Mouse (Mus musculus) liver, embryonic 14.5 days (tissue): Measurements from ENCODE around the gene Trem3. TPM values are rescaled to one million over a fixed set of nuclear protein-coding genes. Genes with fewer than 3 reads are reported as not detected.

Source experiments
- ATAC-seq: fragments of 200-750 bp; cut with Nextera tagmentation; 2 replicates; pipeline ENCODE4 v1.8.0; 2017; ENCODE audit warnings: moderate number of reproducible peaks, mild to moderate bottlenecking, moderate library complexity; ENCODE audit not compliant: insufficient read depth
- DNase-seq, 3 experiments: peaks; one replicate each; pipeline ENCODE4 v3.0.0-alpha.2; 2012 to 2013; ENCODE audit warnings: low read depth in 3 of 3, low spot score in 3 of 3
- H3K27ac ChIP-seq: fragments of 300-500 bp; sonication (generic); 2 replicates; pipeline ENCODE4 v1.5.1; 2014; ENCODE audit warnings: moderate library complexity, mild to moderate bottlenecking, control low read depth, inconsistent platforms
- H3K27me3 ChIP-seq: fragments of 300-500 bp; sonication (generic); 2 replicates; pipeline ENCODE4 v1.6.1; 2014; ENCODE audit warnings: mild to moderate bottlenecking, low read length, moderate library complexity; ENCODE audit not compliant: control insufficient read depth, insufficient read depth
- H3K36me3 ChIP-seq: fragments of 300-500 bp; sonication (generic); replicated peaks from 2 replicates; pipeline ENCODE4 v1.6.1; 2014; ENCODE audit warnings: low read depth; ENCODE audit not compliant: control insufficient read depth, insufficient read depth
- H3K4me1 ChIP-seq, 2 experiments: fragments of 200-500 bp in 1 of 2; fragments of 300-500 bp in 1 of 2; sonication (generic) in 1 of 2; replicated peaks; 2 replicates each; pipeline ENCODE4 v1.6.1; 2012 to 2014; ENCODE audit warnings: antibody characterized with exemption in 1 of 2, inconsistent platforms in 1 of 2, low read length in 1 of 2; ENCODE audit not compliant: control insufficient read depth in 2 of 2, insufficient read depth in 2 of 2
- H3K4me2 ChIP-seq: fragments of 300-500 bp; sonication (generic); 2 replicates; pipeline ENCODE4 v1.6.1; 2014; ENCODE audit warnings: low read depth, mild to moderate bottlenecking, control low read depth, moderate library complexity
- H3K4me3 ChIP-seq, 2 experiments: fragments of 200-500 bp in 1 of 2; fragments of 300-500 bp in 1 of 2; sonication (generic) in 1 of 2; 2 replicates each; pipeline ENCODE4 v1.5.1; 2012 to 2014; ENCODE audit warnings: low read depth in 2 of 2, low read length in 2 of 2, mild to moderate bottlenecking in 2 of 2, control low read depth in 1 of 2, inconsistent platforms in 1 of 2, moderate library complexity in 1 of 2; ENCODE audit not compliant: insufficient read depth in 1 of 2
- H3K9ac ChIP-seq: fragments of 300-500 bp; sonication (generic); replicated peaks from 2 replicates; pipeline ENCODE4 v1.6.1; 2014; ENCODE audit warnings: mild to moderate bottlenecking, control low read depth, moderate library complexity
- H3K9me3 ChIP-seq: fragments of 300-500 bp; sonication (generic); 2 replicates; pipeline ENCODE4 v1.6.1; 2016; ENCODE audit warnings: low read length, mixed read lengths; ENCODE audit not compliant: control insufficient read depth
- CTCF ChIP-seq: IDR thresholded peaks from 2 replicates; pipeline ENCODE4 v1.5.1; 2016; ENCODE audit warnings: antibody characterized with exemption, low read depth, control low read depth
- EP300 ChIP-seq: IDR thresholded peaks from 2 replicates; pipeline ENCODE4 v1.6.1; 2016; ENCODE audit warnings: antibody characterized with exemption, low read depth
- WGBS: fragments of 180-500 bp; shearing (Covaris S2); extraction: QIAGEN DNeasy Blood & Tissue Kit; methylation state at CpG from one replicate; pipeline ENCODE4 v1.1.7; 2014; ENCODE audit not compliant: insufficient replicate concordance; 5-methylcytosine and 5-hydroxymethylcytosine counted together
- polyA plus RNA-seq, 2 experiments: library from polyadenylated mRNA; depleted of rRNA in 1 of 2; stranded (reverse) in 1 of 2; unstranded in 1 of 2; fragments of >200 nt; fragmentation: Nextera tagmentation in 1 of 2; extraction: Ambion mirVana in 1 of 2; gene quantifications; 2 replicates each; pipeline versions ENCODE4 v1.2.1 to v1.2.3; 2012 to 2014

Trem3 gene
- polyA plus RNA-seq, 2 experiments = 1.6 to 4.1 TPM

DNA sequence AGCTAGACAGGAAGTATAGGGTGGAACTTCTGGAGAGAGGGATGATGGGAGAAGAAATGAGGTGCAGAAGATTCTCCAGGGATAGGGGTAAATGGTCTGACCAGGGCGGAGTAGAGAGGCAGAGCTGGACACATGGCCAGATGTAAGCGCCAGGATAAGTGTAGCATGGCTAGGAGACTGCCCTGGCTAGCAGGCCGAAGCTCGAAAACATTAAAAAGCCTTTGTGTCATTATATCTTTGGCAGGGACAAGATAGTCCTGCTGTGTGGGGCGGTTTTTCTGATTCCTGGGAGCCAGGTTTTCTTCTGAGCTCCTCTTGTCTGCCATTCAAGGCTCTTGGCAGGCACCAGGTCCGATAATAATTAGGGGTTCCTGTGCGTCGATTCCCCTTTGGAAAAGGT, 10.0 kb upstream of the Trem3 start:
- Histone ChIP-seq H3K4me1 (no peaks in the 10 kb centered on the region), H3K4me2 (no peak overlapping the region), H3K36me3 (no peaks in the 10 kb centered on the region), H3K27ac (no peak overlapping the region), H3K9me3 (no peaks in the 10 kb centered on the region), H3K9ac (no peak overlapping the region), H3K27me3 (no peaks in the 10 kb centered on the region), H3K4me3 (no peak overlapping the region)
- ATAC-seq (no peak), DNase-seq (no peak)
- WGBS = 72% methylated on average over 8 of the region's 8 CpGs
- TF ChIP-seq EP300 (no peak), CTCF (no peak)

DNA sequence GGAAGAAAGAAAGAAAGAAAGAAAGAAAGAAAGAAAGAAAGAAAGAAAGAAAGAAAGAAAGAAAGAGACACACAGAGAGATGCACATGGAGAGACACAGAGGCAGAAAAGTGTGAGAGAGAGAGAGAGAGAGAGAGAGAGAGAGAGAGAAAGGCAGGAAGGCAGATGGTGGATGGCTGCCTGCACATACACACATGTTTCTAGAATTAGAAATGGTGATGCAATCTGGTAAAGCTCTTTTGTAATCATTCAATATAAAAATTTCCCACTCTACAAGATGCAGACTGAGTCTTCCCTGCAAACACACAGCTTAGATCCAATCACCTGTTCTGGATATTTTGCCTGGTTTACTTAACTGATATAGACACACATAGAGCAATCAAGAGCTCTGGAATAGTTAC, 1.5 kb downstream of the Trem3 start:
- Histone ChIP-seq H3K36me3 (no peaks in the 10 kb centered on the region), H3K4me2 (no peak overlapping the region), H3K9me3 (no peaks in the 10 kb centered on the region), H3K9ac (no peak overlapping the region), H3K4me1 (no peaks in the 10 kb centered on the region), H3K27ac (no peak overlapping the region), H3K27me3 (no peaks in the 10 kb centered on the region), H3K4me3 (no peak overlapping the region)
- ATAC-seq (no peak), DNase-seq (no peak)
- TF ChIP-seq EP300 (no peak), CTCF (no peak)

DNA sequence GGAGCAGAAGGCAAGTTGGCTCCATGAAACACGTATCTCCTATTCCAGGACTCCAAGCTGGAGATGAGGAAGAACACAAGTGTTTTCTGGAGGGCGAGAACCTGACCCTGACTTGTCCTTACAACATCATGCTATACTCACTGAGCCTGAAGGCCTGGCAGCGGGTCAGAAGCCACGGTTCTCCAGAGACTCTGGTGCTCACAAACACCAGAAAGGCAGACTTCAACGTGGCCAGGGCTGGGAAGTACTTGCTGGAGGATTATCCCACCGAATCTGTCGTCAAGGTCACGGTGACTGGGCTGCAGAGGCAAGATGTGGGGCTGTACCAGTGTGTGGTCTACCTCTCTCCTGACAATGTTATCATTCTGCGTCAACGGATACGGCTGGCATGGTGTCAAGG, 1.9 kb downstream of the Trem3 start:
- no peak overlapping the region for H3K4me2 ChIP-seq
- TF ChIP-seq EP300 (no peak), CTCF (no peak)
- no peaks in the 10 kb centered on the region for H3K4me1 ChIP-seq
- no peak overlapping the region for H3K4me3 ChIP-seq
- no peak for ATAC-seq
- WGBS = 71% methylated on average over 11 of the region's 11 CpGs
- no peak overlapping the region for H3K9ac ChIP-seq
- DNase-seq = no peak
- H3K36me3 ChIP-seq = no peaks in the 10 kb centered on the region
- no peak overlapping the region for H3K27ac ChIP-seq
- H3K27me3 ChIP-seq = no peaks in the 10 kb centered on the region
- H3K9me3 ChIP-seq = no peaks in the 10 kb centered on the region

DNA sequence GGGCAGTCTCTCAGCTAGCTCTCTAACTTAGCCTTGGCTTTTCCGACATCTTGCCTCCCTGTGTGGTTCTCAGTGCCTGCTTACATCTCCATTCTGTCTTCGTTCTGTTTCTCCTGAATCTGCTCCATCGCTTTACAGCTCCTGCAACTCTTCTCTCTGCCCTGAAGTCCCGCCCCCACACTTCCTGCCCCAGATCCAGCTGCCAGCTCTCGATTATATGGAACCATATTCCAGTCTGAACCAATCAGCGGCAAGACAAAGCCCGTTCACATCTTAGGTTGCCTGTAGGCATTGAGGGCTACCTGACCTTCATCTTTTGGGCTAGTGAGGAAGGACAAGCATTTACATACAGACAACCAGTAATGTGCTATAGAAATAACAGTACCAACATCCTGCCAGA, 3.1 kb downstream of the Trem3 start:
- Histone ChIP-seq H3K4me2 (no peak overlapping the region), H3K4me1 (no peaks in the 10 kb centered on the region), H3K27ac (no peak overlapping the region), H3K9me3 (no peaks in the 10 kb centered on the region), H3K36me3 (no peaks in the 10 kb centered on the region), H3K9ac (no peak overlapping the region), H3K4me3 (no peak overlapping the region), H3K27me3 (no peaks in the 10 kb centered on the region)
- TF ChIP-seq EP300 (no peak), CTCF (no peak)
- no peak for DNase-seq
- ATAC-seq = no peak
- WGBS = 73% methylated on average over 7 of the region's 7 CpGs

DNA sequence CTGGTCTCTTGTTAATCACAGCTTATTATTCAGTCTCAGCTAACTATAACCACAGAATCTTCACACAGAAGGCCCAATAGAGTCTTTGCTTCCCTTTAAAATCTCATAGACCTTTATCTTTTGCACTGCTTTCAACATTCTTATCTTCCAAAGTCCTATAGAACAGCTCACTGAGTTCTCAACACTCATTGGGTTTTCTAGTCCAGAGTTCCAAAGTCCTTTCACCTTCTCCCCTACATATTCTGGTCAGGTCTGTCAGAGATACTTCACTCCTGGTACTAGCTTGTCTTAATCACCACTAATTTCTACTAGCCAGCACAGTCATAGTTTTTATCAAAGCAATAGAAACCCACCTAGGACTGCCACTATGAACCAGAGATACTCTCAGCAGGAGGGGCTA, 9.0 kb downstream of the Trem3 start:
- DNase-seq = no peak
- no peak overlapping the region for H3K9ac ChIP-seq
- no peaks in the 10 kb centered on the region for H3K9me3 ChIP-seq
- TF ChIP-seq CTCF (no peak), EP300 (no peak)
- H3K36me3 ChIP-seq = no peaks in the 10 kb centered on the region
- no peak for ATAC-seq
- no peak overlapping the region for H3K4me3 ChIP-seq
- no peaks in the 10 kb centered on the region for H3K27me3 ChIP-seq
- no peak overlapping the region for H3K4me2 ChIP-seq
- no peak overlapping the region for H3K27ac ChIP-seq
- H3K4me1 ChIP-seq = no peaks in the 10 kb centered on the region

DNA sequence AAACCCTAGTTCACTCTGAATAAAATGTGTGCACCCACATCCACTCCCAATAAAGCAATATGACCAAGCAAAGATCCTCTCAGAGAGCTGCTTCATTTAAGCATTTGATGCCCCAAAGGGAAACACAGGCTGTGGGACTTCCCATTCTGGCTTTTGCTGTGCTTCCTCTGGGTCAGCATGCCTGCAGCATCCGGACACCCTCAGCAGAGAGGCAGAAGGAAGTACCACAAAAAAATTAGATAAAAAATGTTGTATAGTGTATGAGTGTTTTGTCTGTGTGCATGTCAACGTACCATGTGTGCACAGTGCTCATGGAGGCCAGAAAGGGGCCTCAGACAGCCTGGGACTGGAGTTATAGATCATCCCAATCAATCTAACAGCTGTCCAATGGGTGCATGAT, 14.3 kb downstream of the Trem3 start:
- ATAC-seq (no peak), DNase-seq (no peak)
- no peak overlapping the region for H3K4me3 ChIP-seq
- H3K4me1 ChIP-seq = peaks cover 14 to 17% of the 10 kb centered on the region in 2 experiments
- no peaks in the 10 kb centered on the region for H3K27me3 ChIP-seq
- H3K9me3 ChIP-seq = no peaks in the 10 kb centered on the region
- H3K9ac ChIP-seq = no peak overlapping the region
- no peak overlapping the region for H3K27ac ChIP-seq
- no peak overlapping the region for H3K4me2 ChIP-seq
- TF ChIP-seq EP300 = no peak
- no peak for TF ChIP-seq CTCF
- H3K36me3 ChIP-seq = no peaks in the 10 kb centered on the region
- 28% methylated on average over 2 of the region's 2 CpGs for WGBS
